Mouse (Mus musculus) embryonic facial prominence, embryonic 12.5 days (tissue): ENCODE measurements around the gene Disc1. TPM values are rescaled to one million over a fixed set of nuclear protein-coding genes. Genes with fewer than 3 reads are reported as not detected.

Experiments
- ATAC-seq: fragments of 200-750 bp; cut with Nextera tagmentation; 2 replicates; pipeline ENCODE4 v1.8.0; 2017; ENCODE audit not compliant: insufficient number of reproducible peaks, insufficient read depth, low FRiP score, low TSS enrichment
- H3K27ac ChIP-seq: fragments of 300-500 bp; sonication (generic); 2 replicates; pipeline ENCODE4 v1.5.1; 2016; ENCODE audit warnings: mild to moderate bottlenecking
- H3K27me3 ChIP-seq: fragments of 300-500 bp; sonication (generic); 2 replicates; pipeline ENCODE4 v1.6.1; 2016; ENCODE audit warnings: mild to moderate bottlenecking, moderate library complexity
- H3K36me3 ChIP-seq: fragments of 300-500 bp; sonication (generic); 2 replicates; pipeline ENCODE4 v1.6.1; 2016; ENCODE audit warnings: mild to moderate bottlenecking
- H3K4me1 ChIP-seq: fragments of 300-500 bp; sonication (generic); 2 replicates; pipeline ENCODE4 v1.6.1; 2016
- H3K4me2 ChIP-seq: fragments of 300-500 bp; sonication (generic); replicated peaks from 2 replicates; pipeline ENCODE4 v1.6.1; 2016; ENCODE audit warnings: mild to moderate bottlenecking, moderate library complexity
- H3K4me3 ChIP-seq: fragments of 300-500 bp; sonication (generic); 2 replicates; pipeline ENCODE4 v1.5.1; 2016; ENCODE audit warnings: mild to moderate bottlenecking
- H3K9ac ChIP-seq: fragments of 300-500 bp; sonication (generic); 2 replicates; pipeline ENCODE4 v1.6.1; 2016; ENCODE audit warnings: mild to moderate bottlenecking, moderate library complexity
- H3K9me3 ChIP-seq: fragments of 300-500 bp; sonication (generic); 2 replicates; pipeline ENCODE4 v1.6.1; 2016; ENCODE audit warnings: mild to moderate bottlenecking, moderate library complexity
- WGBS: fragments of 180-500 bp; shearing (Covaris S2); methylation state at CpG from one replicate; pipeline ENCODE4 v1.1.7; 2016; 5-methylcytosine and 5-hydroxymethylcytosine counted together
- polyA plus RNA-seq: library from polyadenylated mRNA; unstranded; fragments of >200 nt; fragmentation: Nextera tagmentation; extraction: Ambion mirVana; gene quantifications from 2 replicates; pipeline ENCODE4 v1.2.1, GENCODE M21; 2016

Gene Disc1
- polyA plus RNA-seq, 1 experiment from 2014 or later = 2.9 TPM

GRCm38 (mm10) chr8:125255006-125255685 is 201.2 kb downstream of the Disc1 start:
- H3K4me2 ChIP-seq = peak overlapping the region; percentile 75
- H3K4me1 ChIP-seq = peaks cover 37% of the 10 kb centered on the region
- H3K4me3 ChIP-seq = no peak overlapping the region
- no peak overlapping the region for H3K9ac ChIP-seq
- WGBS = 49% methylated on average over 11 of the region's 11 CpGs
- H3K36me3 ChIP-seq = no peaks in the 10 kb centered on the region
- H3K27me3 ChIP-seq = no peaks in the 10 kb centered on the region
- no peaks in the 10 kb centered on the region for H3K9me3 ChIP-seq
- H3K27ac ChIP-seq = peak overlapping the region; percentile 93
- no peak for ATAC-seq

- H3K36me3 ChIP-seq = no peaks in the 10 kb centered on the region
- WGBS = 65% methylated on average over 2 of the region's 2 CpGs
- no peaks in the 10 kb centered on the region for H3K9me3 ChIP-seq
- no peak overlapping the region for H3K9ac ChIP-seq
- no peak overlapping the region for H3K4me3 ChIP-seq
- H3K4me1 ChIP-seq = peaks cover 37% of the 10 kb centered on the region
- no peak overlapping the region for H3K27ac ChIP-seq
- H3K27me3 ChIP-seq = no peaks in the 10 kb centered on the region
- H3K4me2 ChIP-seq = no peak overlapping the region
- no peak for ATAC-seq
Measured at GRCm38 (mm10) chr8:125257660-125258059, 203.7 kb downstream of the Disc1 start.

- Histone ChIP-seq H3K36me3 (no peaks in the 10 kb centered on the region), H3K4me1 (peaks cover 31% of the 10 kb centered on the region), H3K9me3 (no peaks in the 10 kb centered on the region), H3K27ac (no peak overlapping the region), H3K9ac (no peak overlapping the region), H3K4me2 (no peak overlapping the region), H3K27me3 (no peaks in the 10 kb centered on the region), H3K4me3 (no peak overlapping the region)
- WGBS = 69% methylated on average over 8 of the region's 8 CpGs
- ATAC-seq = no peak
Measured at GRCm38 (mm10) chr8:125258806-125259500, 205.0 kb downstream of the Disc1 start.

GRCm38 (mm10) chr8:125268181-125268705 is 214.2 kb downstream of the Disc1 start:
- Histone ChIP-seq H3K9ac (no peak overlapping the region), H3K4me2 (no peak overlapping the region), H3K27ac (no peak overlapping the region), H3K27me3 (no peaks in the 10 kb centered on the region), H3K9me3 (no peaks in the 10 kb centered on the region), H3K4me1 (peaks cover 5% of the 10 kb centered on the region; the same call in 1 of the 2 replicates), H3K4me3 (no peak overlapping the region), H3K36me3 (no peaks in the 10 kb centered on the region)
- no peak for ATAC-seq
- 84% methylated on average over 6 of the region's 6 CpGs for WGBS

GRCm38 (mm10) chr8:125270292-125270691 is 216.3 kb downstream of the Disc1 start:
- Histone ChIP-seq H3K27me3 (no peaks in the 10 kb centered on the region), H3K27ac (no peak overlapping the region), H3K36me3 (no peaks in the 10 kb centered on the region), H3K4me3 (no peak overlapping the region), H3K4me1 (peaks cover 5% of the 10 kb centered on the region; the same call in 1 of the 2 replicates), H3K9me3 (no peaks in the 10 kb centered on the region), H3K4me2 (no peak overlapping the region), H3K9ac (no peak overlapping the region)
- 82% methylated on average over 7 of the region's 7 CpGs for WGBS
- ATAC-seq = no peak

- no peak overlapping the region for H3K4me3 ChIP-seq
- ATAC-seq = no peak; the same call in 1 of the 2 replicates
- no peak overlapping the region for H3K9ac ChIP-seq
- H3K36me3 ChIP-seq = no peaks in the 10 kb centered on the region
- H3K27me3 ChIP-seq = no peaks in the 10 kb centered on the region
- H3K27ac ChIP-seq = no peak overlapping the region
- H3K4me2 ChIP-seq = no peak overlapping the region
- peaks cover 5% of the 10 kb centered on the region; the same call in 1 of the 2 replicates for H3K4me1 ChIP-seq
- WGBS = 69% methylated on average over 5 of the region's 5 CpGs
- H3K9me3 ChIP-seq = no peaks in the 10 kb centered on the region
Measured at GRCm38 (mm10) chr8:125271357-125271756, 217.4 kb downstream of the Disc1 start.

- no peak overlapping the region for H3K27ac ChIP-seq
- WGBS = 75% methylated on average over 13 of the region's 13 CpGs
Measured at GRCm38 (mm10) chr8:125272089-125272866, 218.3 kb downstream of the Disc1 start.

GRCm38 (mm10) chr8:125277071-125277682 is 223.2 kb downstream of the Disc1 start:
- Histone ChIP-seq H3K27ac (no peak overlapping the region), H3K27me3 (peaks cover 4% of the 10 kb centered on the region; the same call in 1 of the 2 replicates), H3K4me3 (no peak overlapping the region), H3K4me1 (peaks cover 40% of the 10 kb centered on the region), H3K9me3 (no peaks in the 10 kb centered on the region), H3K36me3 (no peaks in the 10 kb centered on the region), H3K4me2 (no peak overlapping the region), H3K9ac (no peak overlapping the region)
- ATAC-seq = no peak
- WGBS = 8% methylated on average over 11 of the region's 11 CpGs

More at GRCm38 (mm10) chr8:125272089-125272866, 218.3 kb downstream of the Disc1 start:
- Histone ChIP-seq H3K9me3 (no peaks in the 10 kb centered on the region), H3K4me3 (no peak overlapping the region), H3K27me3 (no peaks in the 10 kb centered on the region), H3K4me1 (peaks cover 8% of the 10 kb centered on the region; the same call in 1 of the 2 replicates), H3K36me3 (no peaks in the 10 kb centered on the region), H3K9ac (no peak overlapping the region), H3K4me2 (no peak overlapping the region)
- no peak for ATAC-seq

GRCm38 (mm10) chr8:125279156-125279555 is 225.2 kb downstream of the Disc1 start:
- H3K4me1 ChIP-seq = peaks cover 45% of the 10 kb centered on the region
- no peak overlapping the region for H3K4me3 ChIP-seq
- H3K27ac ChIP-seq = no peak overlapping the region
- H3K36me3 ChIP-seq = no peaks in the 10 kb centered on the region
- H3K9ac ChIP-seq = no peak overlapping the region
- WGBS = 79% methylated on average over 2 of the region's 2 CpGs
- H3K9me3 ChIP-seq = no peaks in the 10 kb centered on the region
- peaks cover 4% of the 10 kb centered on the region; the same call in 1 of the 2 replicates for H3K27me3 ChIP-seq
- no peak overlapping the region for H3K4me2 ChIP-seq
- no peak for ATAC-seq

GRCm38 (mm10) chr8:125279892-125280291 is 225.9 kb downstream of the Disc1 start:
- Histone ChIP-seq H3K27ac (no peak overlapping the region), H3K27me3 (peaks cover 4% of the 10 kb centered on the region; the same call in 1 of the 2 replicates), H3K4me1 (peaks cover 48% of the 10 kb centered on the region), H3K9ac (no peak overlapping the region), H3K4me3 (no peak overlapping the region), H3K36me3 (no peaks in the 10 kb centered on the region), H3K9me3 (no peaks in the 10 kb centered on the region), H3K4me2 (no peak overlapping the region)
- 28% methylated on average over 4 of the region's 4 CpGs for WGBS
- ATAC-seq = no peak

GRCm38 (mm10) chr8:125282531-125282930 is 228.5 kb downstream of the Disc1 start:
- Histone ChIP-seq H3K4me2 (no peak overlapping the region), H3K27ac (0 out of 2 replicates have a peak overlapping the region, but pooled peaks have one; percentile 24), H3K4me3 (no peak overlapping the region), H3K9me3 (no peaks in the 10 kb centered on the region), H3K27me3 (peaks cover 4% of the 10 kb centered on the region; the same call in 1 of the 2 replicates), H3K9ac (no peak overlapping the region), H3K36me3 (no peaks in the 10 kb centered on the region), H3K4me1 (peaks cover 66% of the 10 kb centered on the region)
- no peak for ATAC-seq
- whole genome bisulfite sequencing = 52% methylated on average over 7 of the region's 7 CpGs
